Mouse (Mus musculus): ENCODE data around the gene Thtpa.

The Thtpa gene

DNA sequence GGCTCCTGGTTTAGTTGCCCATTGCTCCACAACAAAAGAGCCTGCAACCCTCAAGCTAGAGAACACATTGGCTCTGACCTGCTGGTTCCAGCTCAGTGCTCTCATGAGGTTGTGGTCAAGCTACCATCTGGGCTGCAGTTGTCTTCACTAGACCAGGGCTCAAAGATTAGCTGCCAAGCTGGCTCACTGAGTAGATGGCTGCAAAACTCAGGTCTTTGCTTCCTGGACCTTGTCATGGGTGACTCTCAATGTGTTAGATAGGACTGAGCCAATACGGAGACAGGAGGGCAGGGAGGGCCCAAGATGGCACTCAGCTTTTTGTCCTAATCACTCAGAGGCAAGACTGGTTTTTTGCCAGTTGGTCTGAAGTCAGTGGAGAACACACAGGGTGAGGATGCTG lies 51.7 kb downstream of the Thtpa start:
- DNase-seq (ENCODE audit: low spot score): no peak

DNA sequence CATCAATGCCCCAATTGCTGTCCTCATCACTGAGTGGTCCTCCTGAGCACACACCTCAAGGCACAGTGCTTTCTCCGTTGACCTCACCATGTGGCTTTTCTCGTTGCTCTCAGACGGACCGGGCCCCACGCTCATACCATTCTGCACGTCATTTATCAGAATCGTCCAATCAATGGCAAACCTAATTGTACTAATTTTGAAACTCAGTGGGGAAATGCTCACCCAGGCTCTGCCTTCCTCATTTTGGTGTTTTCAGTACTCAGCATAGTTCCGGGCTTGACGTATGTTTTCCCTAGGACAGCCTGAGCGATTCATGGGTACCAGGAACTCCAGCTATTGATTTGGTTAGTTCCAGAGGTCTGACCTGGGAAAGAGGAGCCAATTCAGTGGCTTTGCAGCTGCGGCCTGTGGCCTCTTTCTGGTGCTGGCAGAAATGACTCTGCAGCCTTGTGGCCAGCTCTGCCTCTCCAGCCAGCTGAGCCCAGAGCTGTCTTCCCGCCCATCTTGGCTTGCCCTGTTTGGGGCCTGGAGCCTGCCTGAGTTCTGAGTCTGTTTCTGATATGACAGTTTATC lies 52.3 kb downstream of the Thtpa start:
- peak; percentile 9 for DNase-seq (ENCODE audit: low spot score)

- peak; percentile 57 for DNase-seq (ENCODE audit: low spot score)
These were observed 53.9 kb downstream of the Thtpa start for GRCm38 (mm10) chr14:55148363-55148915.

Data from ovary, postnatal 14 days (tissue).